Mouse (Mus musculus): Measurements from ENCODE around the gene Sumf1.

Sumf1 gene

DNA sequence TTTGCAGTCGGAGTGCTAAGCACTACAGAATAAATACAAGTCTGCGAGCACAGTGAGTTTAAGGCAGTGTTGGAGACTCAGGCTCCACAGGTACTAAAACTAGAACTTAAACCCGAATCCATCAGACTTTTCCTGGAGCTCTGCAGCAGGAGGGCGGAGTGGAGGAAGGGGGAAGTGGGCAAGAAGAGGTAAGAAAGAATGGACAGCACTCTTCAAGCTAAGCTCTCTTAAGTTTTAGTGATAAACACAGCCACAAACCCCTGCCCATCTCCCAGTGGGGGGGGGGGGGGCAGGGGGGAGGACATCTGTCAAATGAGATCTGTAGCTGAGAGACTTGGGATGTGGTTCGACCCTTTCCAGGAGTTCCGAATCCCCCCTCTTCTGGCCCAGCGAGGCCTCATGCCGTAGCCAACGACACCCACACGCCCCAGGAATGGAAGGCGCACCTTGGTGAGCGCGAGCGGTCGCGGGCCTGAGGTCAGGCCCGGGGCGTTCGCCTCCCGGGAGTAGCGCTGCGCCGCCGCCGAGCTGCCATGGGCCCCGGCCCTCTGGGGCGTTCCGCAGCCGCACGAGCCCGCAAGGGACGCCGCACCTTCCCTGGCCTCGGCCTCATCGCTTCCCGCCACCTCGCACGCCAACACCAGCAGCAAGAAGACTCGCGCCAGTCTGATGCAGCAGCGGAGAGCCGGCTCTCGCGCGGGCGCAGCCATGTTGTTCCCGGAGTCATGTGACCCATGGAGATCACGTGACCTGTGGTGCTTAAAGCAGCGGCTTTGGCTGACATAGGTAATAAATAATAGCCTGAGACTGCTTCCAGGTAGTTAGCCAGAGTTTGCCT is at the start of gene Sumf1:
Gene Sumf1, minus strand, starts transcription at position 736 of the 838 bp plus-strand sequence.
- peak; percentile 85 for DNase-seq (ENCODE audit: low read depth, low spot score)

DNA sequence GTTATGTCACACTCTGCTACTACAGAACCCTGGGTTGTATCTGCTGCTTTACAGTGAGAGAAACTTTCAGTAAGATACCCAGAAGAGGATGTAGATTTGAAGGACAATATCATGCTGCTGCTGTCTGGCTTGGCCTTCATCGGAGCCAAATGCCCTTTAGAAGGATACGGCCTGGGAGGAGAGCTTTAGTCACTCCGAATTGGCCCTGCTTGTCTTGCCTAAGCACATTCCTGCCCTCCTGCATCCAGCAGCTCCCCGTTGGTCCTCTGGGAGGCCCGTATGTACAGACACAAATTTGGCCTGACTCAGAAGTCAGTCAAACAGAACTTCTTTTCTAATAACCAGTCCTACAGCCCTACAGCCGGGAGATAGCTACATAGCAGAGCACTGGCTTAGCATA is 49.2 kb upstream of the Sumf1 start:
- DNase-seq (ENCODE audit: low read depth, low spot score) = no peak

DNA sequence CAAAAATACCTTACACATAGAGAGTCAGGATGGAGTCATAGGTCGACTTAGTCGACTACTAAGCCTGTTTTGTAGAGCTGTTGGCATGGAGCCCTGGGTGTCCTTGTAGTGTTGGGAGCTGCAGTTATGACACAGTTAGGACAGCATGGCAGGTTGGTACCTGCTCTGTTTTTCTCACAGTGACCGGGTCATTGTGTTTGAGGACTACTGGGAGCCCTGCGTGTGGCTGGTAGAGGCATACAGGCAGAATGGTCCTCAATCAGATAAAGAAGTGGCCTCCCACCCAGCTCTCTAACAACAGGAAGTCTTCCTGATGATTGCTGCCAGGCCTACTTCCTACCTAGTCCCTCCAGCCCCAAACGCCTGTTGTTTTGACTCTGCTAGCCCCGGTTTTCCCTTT is 47.7 kb upstream of the Sumf1 start:
- DNase-seq (ENCODE audit: low read depth, low spot score) = no peak

DNA sequence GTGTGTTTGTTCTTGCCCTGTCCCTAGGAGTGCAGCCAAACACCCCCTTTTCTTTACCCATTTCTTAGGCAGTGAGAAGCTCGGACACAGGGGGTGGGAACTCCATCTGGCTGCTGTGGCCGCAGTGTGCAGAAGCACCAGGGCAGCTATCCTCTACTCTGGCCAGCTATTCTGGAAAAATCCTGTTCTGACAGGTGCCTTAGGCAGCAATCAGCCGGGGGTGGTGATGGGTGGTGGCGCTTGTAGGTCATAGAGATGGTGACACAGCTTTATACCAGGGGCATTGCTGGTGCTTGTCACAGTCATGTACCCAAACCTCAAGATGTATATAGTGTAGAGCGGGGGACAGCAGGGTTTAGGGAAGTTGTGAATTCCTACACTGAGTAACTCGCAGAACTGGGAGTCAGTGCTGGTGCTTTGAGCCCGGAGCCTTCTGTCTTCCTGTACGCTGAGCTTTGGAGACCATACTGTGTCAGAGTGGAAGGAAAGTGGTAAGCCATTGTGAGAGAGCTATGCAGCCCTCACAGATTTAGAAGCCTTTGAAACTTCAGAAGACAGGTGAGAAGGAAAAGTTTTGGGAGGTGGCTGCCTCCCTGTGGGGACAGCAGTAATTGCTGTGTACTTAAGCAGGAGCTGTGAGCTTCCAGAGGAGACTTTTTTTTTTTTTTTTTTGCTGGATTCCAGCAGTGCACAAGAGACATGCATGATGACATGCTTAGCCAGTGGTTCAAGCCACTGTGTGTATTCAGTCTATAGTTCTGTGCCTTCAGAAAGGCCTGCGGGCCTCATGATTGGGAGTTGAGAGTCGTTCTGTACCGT is 46.7 kb upstream of the Sumf1 start:
- DNase-seq (ENCODE audit: low read depth, low spot score) = no peak

DNA sequence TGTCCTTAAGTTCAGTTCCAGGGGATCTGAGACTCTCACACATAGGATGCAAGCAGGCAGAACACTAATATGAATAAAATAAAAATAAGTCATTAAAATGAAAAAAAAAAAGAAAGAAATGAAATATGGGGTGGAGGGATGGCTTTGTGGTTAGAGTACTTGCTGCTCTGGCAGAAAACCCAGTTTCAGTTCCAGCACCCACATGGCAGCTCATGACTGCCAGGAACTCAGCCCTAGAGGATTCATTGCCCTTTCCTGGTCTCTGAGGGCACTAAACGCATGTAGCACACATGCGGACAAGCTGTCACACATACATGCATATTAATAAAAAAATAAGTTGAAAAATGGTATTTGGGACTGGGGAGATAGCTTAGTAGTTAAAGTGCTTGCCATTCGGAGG is 45.2 kb upstream of the Sumf1 start:
- DNase-seq (ENCODE audit: low read depth, low spot score) = no peak

DNA sequence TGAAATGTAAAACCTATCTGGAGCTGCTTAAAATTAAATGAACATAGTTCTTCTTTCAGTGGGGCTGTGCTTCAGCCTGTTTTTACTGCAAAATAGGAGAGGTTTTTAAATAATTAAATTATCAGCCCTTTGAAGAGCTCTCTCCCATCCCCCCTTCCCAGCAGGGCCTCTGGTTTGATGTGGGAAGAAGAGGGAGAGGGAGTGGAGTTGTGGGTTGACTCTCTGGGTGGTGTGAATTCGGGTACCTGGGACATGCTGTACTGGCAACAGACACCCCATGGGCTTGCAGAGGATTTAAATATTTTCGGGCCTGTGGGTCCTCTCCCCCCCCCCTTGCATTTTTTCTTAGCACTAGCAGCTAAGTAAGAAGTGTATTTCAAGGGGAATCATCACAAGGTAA is 43.2 kb upstream of the Sumf1 start:
- no peak for DNase-seq (ENCODE audit: low read depth, low spot score)

DNA sequence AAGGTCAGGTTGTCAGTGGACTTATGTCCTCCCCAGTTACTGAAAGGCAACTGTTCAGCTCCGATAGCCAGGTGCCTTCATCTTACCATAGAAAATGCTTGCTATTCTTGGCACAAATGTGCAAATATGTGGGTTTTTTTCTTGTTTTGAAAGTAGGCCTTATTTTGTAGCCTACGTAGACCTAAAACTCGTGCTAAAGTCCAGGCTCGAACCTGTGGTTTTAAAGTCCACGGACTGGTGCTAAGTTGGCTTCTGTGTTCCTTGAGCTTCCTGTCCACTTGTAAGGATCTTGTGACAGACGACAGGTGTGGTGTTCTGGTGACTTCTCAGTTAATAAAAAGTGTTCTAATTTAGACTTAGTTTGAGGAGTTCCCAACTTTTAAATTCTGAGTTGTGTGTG is 42.7 kb upstream of the Sumf1 start:
- no peak for DNase-seq (ENCODE audit: low read depth, low spot score)

DNA sequence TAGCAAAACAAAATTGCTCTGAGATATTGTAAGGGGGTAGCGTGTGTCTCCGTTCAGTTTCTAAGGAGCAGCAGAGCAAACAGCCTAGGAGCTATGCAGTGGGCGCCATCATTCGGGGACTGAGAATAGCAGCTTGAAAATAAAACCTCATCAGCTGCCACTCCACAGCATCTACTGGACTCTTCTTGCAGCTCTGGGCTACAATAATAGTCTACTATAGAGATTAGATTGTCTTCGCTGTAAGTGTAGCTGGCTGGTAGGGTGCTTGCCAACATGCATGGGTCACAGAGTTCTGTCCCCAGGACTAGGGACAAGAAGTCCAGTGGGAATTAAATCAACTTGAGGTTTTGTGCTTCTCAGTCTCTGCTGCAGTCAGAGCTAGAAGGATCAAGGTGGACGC is 42.1 kb upstream of the Sumf1 start:
- DNase-seq (ENCODE audit: low read depth, low spot score) = no peak

DNA sequence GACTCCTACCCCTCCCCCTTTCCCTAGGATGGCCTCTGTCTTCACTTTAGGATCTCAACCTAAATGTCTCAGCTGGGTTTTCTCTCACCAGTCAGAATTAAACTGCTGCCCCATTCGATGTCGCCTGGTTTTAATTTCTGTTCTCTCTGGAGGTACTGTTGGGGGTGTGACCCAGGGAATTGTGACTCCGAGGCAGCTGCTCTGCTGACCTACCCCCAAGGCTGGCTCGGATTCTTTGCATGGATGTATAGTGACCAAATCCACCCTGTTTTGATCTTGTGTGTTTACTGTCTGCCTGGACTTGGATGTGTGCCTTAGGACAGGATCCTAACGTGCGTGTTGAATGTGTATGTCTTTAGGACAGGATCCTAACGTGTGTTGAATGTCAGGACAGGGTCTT is 40.8 kb upstream of the Sumf1 start:
- DNase-seq (ENCODE audit: low read depth, low spot score) = no peak

DNA sequence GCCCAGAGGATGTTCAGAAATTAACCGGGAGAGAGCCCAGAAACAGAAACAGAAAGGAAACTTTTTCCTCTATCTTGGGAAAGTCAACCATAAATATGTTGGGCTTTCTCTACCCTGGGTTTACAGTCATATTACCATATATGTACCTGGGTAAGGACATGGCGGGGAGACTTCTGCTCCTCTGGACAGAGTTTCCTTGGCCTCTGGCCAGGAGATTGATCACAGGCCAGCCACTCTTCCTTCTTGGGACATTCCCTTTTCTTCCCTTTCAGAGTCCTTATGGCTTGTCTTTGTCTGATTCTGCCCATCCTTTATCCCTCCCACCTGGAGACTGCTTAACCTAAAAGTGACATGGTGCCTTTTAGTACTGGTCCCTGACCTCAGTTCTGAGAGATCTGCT is 39.6 kb upstream of the Sumf1 start:
- no peak for DNase-seq (ENCODE audit: low read depth, low spot score)

DNA sequence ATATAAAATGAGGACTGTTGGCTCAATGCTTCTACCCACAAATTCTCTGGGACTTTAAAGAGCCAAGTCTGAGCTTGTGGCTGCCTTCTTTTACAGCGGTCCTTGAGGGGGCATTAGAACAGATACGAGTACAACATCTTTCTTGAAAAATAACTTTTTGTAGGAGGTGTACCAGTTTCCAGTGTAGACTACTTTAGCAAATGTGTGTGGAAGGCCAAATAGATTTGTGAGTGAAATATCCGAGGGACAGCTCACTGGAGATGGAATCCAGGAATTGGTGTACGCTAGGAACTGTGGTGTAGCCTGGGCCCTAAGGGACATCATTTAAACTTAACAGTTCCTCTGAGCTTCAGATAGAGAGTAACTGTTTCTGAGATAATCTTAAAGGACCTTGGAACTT is 39.0 kb upstream of the Sumf1 start:
- DNase-seq (ENCODE audit: low read depth, low spot score) = no peak

DNA sequence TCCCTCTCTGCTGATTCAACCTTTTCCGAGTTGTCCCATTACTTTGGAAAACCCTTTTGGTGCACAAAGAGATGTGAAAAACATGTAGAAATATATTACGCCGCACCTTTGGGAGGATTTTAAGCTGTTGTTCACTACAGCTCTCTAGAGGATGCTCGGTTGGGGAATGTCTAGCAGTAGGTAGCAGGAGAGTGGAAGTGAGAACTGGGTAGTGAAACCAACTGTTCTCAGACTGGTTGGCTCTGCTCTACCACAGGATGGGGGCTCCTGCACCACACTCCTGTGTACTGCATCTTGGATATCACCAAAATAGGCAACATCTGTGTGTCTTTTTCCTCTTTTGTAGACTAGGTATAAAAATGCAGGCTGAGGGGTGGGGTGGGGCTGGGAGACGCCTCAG is 37.5 kb upstream of the Sumf1 start:
- no peak for DNase-seq (ENCODE audit: low read depth, low spot score)

DNA sequence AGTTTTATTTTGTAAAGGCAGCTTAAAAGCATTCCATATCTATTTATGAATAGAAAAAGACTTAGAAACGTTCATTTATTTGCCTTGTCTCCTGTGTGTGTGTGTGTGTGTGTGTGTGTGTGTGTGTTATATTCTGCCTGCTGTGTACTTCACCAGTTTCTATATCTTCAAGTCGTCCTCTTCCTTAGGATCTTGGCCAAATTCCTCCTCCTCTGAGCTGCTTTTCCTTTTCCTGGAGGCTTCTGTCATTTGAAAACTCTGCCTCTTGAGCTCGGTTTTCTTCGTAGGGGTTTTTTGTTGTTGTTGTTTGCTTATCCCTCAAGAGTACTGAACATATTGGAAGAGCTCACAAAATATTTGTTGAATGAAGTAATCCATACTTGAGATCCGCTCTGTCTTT is 37.1 kb upstream of the Sumf1 start:
- DNase-seq (ENCODE audit: low read depth, low spot score) = no peak

DNA sequence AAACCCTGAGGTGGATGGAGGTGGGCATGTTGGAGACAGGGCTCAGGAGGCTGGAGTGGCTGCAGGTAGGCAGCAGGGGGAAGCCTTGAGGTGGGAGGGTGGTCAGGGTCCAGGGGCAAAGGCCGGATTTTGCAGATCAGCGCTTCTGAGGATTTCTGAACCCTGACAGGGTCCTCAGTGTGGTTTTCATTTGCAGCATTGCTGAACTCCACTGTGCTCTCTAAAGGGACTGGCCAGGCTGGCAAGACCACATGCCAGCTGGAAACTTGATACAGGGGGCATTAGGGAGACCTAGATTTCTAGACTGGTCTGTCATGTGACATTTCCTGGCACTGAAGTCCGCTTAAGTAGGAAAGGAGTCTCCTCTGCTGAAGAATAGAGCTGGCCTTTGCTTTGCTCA is 32.6 kb upstream of the Sumf1 start:
- no peak for DNase-seq (ENCODE audit: low read depth, low spot score)

DNA sequence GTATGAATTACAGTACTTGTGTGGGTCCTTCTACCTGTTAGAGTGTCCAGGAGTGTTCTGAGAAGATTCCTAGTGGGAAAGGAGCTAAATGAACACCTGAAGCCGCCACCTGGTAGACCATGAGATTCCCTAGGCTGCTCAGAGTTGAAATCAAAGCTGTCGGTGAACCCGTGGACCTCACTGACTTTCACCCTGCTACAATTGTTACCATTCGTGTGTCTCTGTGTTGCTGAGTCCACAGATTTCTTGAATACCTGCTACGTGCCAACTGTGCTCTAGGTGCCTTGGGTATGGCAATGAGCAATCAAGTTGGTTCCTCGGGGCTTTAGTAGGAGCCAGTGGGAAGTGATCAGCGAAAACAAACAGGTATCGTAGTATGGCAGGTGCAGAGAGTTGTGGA is 31.4 kb upstream of the Sumf1 start:
- DNase-seq (ENCODE audit: low read depth, low spot score) = no peak

DNA sequence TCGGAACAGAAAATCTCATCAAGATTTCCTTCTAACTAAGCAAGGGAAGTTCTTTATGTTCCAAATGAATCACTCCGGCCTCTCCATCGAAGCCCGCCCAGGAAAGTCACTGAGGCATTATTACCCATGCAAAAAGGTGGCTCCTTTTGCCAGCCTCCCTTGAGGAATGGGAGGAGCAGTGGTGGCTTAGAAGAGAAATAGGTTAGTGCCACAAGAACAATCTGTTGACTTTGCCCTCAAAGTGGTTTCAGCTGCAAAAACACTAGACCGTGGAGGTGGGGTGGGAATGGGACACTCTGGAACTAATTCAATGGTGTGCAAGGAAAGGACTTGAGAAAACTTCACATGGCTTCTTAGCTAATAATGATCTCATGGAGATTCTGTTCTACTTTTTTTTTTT is 30.7 kb upstream of the Sumf1 start:
- no peak for DNase-seq (ENCODE audit: low read depth, low spot score)

DNA sequence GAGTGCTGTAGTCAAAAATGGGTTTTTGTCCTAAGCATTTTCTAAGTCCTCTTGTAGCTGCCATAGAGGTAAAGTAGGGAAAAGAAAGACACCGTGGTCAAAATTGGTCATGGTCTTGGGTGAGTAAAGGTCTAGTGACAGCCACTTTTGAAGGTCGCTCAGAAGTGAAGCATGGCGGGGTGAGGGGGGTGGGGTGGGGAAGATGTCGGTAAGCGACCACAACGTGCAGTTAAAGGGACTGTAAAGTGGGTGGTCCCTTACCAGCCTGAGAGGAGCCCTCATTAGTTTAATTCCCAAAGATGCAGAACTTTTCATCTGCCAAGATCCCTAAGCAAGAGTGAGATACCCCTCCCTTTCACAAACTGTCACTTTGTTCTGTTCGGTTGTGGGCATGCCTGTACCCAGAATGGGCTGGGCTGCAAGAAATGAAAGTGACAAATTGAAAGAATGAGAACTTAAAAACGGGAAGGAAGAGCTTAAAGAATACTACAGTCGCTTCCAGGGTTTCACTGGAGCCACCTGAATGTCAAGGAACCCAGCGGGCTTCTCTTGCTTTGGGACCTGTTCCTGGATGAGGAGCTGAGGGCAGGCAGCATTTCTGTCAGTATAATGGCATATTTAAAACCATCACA is 29.0 kb upstream of the Sumf1 start:
- DNase-seq (ENCODE audit: low read depth, low spot score) = no peak

DNA sequence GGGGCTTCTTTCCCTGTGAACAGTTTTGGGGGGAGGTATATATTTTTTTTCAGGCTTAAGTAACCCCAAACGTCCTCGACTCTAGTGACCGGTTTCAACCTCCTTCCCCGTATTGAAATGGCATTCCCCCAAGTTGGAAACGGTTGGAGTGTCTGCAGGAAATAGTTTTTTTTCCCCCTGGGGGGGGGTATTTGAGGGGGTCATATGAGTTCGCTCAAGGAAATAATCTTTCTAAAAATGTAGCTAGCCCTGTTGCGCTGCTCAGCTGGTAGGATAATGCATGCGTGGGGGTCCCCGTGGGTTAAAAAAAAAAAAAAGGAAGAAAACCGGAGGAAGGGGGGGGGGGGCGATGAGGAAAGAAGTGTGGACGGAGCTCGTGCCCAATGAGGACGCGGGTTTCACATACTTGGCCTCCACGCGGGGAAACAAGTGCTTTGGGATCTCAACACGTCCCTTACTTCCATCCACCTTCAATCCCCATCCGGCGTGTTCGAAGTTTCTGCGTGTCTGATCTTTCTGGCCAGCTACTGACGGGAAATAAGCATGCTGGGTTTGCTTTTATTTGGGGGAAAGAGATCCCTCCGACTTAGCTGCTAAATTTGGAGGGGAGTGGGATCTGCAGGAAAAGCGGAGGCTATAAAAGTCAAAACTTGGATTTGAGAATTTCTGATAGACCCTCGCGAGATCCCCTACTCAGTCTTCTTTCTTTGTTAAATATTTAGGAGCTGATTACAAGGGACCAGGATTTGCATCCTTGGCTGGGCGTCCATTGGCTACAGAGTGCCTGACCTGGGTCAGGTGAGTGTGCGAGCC is 28.3 kb upstream of the Sumf1 start:
- DNase-seq (ENCODE audit: low read depth, low spot score) = no peak

DNA sequence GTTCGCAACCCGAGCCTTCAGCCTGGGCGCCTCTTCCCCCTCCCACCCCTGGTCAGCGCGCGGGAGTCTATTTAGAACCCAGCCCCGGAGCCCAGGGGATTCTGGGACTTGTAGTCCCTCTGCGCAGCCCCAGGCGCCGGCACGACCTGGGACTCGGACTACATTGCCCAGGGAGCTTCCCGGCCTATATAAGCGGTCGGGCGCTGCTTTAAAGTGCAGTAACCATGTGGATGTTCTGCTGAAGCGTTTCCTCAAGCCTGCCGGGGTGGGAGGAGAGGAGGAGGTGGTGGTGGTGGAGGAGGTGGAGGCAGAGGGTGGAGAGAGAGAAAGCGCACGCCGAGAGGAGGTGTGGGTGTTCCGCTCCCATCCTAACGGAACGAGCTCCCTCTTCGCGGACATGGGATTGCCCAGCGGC is 27.5 kb upstream of the Sumf1 start, which contains the start of gene Itpr1:
Gene Itpr1, plus strand, starts transcription at position 216 of the 415 bp plus-strand sequence.
- DNase-seq (ENCODE audit: low read depth, low spot score) = peak; percentile 93

DNA sequence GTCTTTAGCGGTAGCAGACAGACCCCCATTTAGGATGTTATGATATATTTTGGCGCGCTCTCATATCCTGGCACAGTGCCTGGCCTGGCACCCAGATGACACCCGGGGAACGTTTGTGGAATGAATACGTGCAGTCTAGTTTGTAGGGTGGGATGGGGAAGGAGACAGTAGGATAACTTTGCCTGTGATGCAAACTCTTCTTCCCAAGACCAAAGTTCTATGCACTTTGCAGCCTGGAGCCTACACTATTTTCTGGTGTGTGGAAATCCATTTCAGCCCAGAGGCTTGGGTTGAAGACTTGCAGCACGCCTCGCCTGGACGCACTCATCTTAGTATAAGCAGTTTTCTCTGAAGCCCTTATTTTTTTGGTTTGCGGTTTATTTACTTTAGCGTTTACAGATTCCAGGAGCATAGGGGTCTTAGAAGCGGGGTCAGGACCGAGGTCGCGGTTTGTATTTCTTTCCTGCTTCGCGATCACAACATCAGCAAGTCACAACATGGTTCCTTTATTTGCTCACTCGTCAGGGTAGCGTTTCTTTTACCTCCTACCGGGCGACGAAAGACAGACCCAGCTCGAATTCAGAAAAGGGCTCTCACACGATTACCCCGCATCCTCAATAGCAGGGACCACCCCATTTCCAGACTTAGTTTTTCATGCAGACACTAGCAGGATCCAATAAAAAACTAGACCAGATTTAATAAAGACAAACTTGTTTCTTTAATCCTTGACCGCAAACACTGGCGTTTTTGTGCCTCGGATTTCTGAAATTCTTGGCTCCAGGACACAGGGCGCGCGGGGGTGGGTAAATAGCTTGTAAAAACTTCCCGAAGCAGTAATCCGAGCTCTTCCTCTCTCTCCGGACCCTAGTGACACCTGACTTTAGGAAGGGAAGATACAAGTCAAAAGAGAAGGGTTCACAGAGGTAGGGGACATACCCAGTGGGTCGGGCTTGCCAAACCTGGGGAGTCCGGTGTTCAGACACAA is 26.8 kb upstream of the Sumf1 start:
- DNase-seq (ENCODE audit: low read depth, low spot score) = no peak
